Mouse (Mus musculus) heart, adult 10 weeks (tissue): Measurements from ENCODE around the gene Tmed9. TPM values are rescaled to one million over a fixed set of nuclear protein-coding genes. Genes with fewer than 3 reads are reported as not detected.

Experiments used
- polyA plus RNA-seq: library from polyadenylated mRNA; stranded (reverse); fragments of 350-450 nt; fragmentation: Illumina TruSeq; extraction: RNeasy Lipid Tissue Mini Kit (QIAGEN cat#74804); gene quantifications from one replicate; pipeline ENCODE4 v1.2.3, GENCODE M21; 2014; ENCODE audit warnings: low read depth, low replicate concordance

The Tmed9 gene
- polyA plus RNA-seq: 97.7 TPM

GRCm38 (mm10) chr13:55573432-55573831 lies at the start of gene Tmed9:
Gene Tmed9 (plus strand): TSS chr13:55573732.

GRCm38 (mm10) chr13:55529198-55529915 lies 44.2 kb upstream of the Tmed9 start, which contains the start of gene Dok3:
Gene Dok3 (minus strand): TSS chr13:55529296.

GRCm38 (mm10) chr13:55536194-55537175 lies 37.0 kb upstream of the Tmed9 start, which contains the start of gene Ddx41:
Gene Ddx41 (minus strand): TSS chr13:55536658.

GRCm38 (mm10) chr13:55571027-55571751 lies 2.3 kb upstream of the Tmed9 start, which contains the start of gene Fam193b:
Gene Fam193b (minus strand): TSS chr13:55571120.

GRCm38 (mm10) chr13:55599566-55600540 lies 26.3 kb downstream of the Tmed9 start, which contains the start of gene B4galt7:
Gene B4galt7 (plus strand): TSS chr13:55599896.

GRCm38 (mm10) chr13:55622649-55623541 lies 49.4 kb downstream of the Tmed9 start, which contains the start of gene Caml:
Gene Caml (plus strand): TSS chr13:55623005.

GRCm38 (mm10) chr13:55634639-55635127 lies 61.2 kb downstream of the Tmed9 start, which contains the start of gene Ddx46:
Gene Ddx46 (plus strand): TSS chr13:55635027.

Other genes with a start within 250 kb of the Tmed9 start
- gene Mxd3, start 243.9 kb upstream of the Tmed9 start, polyA plus RNA-seq: not detected
- gene Lman2, start 210.9 kb upstream of the Tmed9 start, polyA plus RNA-seq: 50.8 TPM
- 0.58 TPM for gene Rgs14, start 204.0 kb upstream of the Tmed9 start, polyA plus RNA-seq
- gene Slc34a1, start 175.5 kb upstream of the Tmed9 start, polyA plus RNA-seq: not detected
- not detected for gene Pfn3, start 158.5 kb upstream of the Tmed9 start, polyA plus RNA-seq
- gene F12, start 146.9 kb upstream of the Tmed9 start, polyA plus RNA-seq: not detected
- gene Grk6, start 128.7 kb upstream of the Tmed9 start, polyA plus RNA-seq: 19.9 TPM
- not detected for gene Prr7, start 109.5 kb upstream of the Tmed9 start, polyA plus RNA-seq
- 7.0 TPM for gene Dbn1, start 85.6 kb upstream of the Tmed9 start, polyA plus RNA-seq
- gene Pdlim7, start 60.1 kb upstream of the Tmed9 start, polyA plus RNA-seq: 65.4 TPM
- 2.6 TPM for gene Dok3, start 44.4 kb upstream of the Tmed9 start, polyA plus RNA-seq
- gene Ddx41, start 37.1 kb upstream of the Tmed9 start, polyA plus RNA-seq: 15.0 TPM
- 48.4 TPM for gene Fam193b, start 2.6 kb upstream of the Tmed9 start, polyA plus RNA-seq
- gene B4galt7, start 26.2 kb downstream of the Tmed9 start, polyA plus RNA-seq: 10.3 TPM
- gene Caml, start 49.3 kb downstream of the Tmed9 start, polyA plus RNA-seq: 17.0 TPM
- 25.7 TPM for gene Ddx46, start 61.3 kb downstream of the Tmed9 start, polyA plus RNA-seq
- 44.1 TPM for gene B230219D22Rik, start 119.4 kb downstream of the Tmed9 start, polyA plus RNA-seq
- gene Txndc15, start 140.9 kb downstream of the Tmed9 start, polyA plus RNA-seq: 61.0 TPM
- 29.5 TPM for gene Pcbd2, start 153.6 kb downstream of the Tmed9 start, polyA plus RNA-seq
- gene Catsper3, start 210.8 kb downstream of the Tmed9 start, polyA plus RNA-seq: not detected